Mouse (Mus musculus) cerebellum, adult 9-10 months (tissue): ENCODE results near the gene Spock2.
"Not testable (repeated sequence)": the region's sequence is repeated elsewhere in the genome, so short reads cannot be mapped to it uniquely, and the experiment has no call there.

ENCODE experiments used
- DNase-seq: peaks from one replicate; pipeline ENCODE4 v3.0.0; 2022

Gene Spock2

GRCm38 (mm10) chr10:60108321-60109111, 2.5 kb downstream of the Spock2 start:
- DNase-seq, result peak; percentile 83

DNA sequence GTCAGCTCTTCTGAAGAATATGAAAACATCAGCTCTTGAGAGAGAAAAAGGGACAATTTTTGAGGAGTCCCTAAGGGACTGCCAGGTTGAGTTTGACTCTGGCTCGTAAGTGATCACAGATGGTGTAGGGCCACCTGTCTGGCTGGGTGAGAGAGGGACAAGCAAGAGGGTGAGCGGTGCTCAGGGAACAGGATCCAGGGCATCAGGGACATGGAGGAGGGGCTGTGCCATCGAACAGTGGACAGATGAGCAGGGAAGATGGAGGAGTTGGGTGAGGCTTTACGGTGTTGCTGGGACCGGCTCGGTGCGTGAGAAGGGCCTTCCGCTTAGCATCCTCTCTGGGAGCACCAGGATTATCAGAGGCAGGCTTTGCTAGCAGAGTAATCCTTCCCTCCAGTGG, 3.3 kb downstream of the Spock2 start:
- peak; percentile 87 for DNase-seq

DNA sequence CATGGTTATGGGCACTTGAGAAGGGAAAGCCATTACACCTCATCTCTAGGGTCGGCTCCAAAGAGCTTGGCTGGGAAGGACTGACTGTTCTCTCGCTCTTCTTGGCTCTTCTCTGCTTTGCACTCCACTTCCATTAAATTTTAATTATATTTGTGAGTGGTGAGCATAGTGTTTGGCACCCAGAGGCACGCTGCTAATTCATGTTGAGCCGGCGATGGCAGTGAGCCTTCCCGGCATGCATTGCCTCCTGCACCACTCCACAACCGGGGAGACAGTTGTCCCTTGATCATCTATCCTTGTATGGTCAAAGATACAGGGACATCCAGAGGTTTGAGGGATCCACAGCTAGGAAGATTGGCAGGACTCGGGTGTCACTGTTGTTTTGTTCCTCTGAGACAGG, 4.0 kb downstream of the Spock2 start:
- peak; percentile 55 for DNase-seq

DNA sequence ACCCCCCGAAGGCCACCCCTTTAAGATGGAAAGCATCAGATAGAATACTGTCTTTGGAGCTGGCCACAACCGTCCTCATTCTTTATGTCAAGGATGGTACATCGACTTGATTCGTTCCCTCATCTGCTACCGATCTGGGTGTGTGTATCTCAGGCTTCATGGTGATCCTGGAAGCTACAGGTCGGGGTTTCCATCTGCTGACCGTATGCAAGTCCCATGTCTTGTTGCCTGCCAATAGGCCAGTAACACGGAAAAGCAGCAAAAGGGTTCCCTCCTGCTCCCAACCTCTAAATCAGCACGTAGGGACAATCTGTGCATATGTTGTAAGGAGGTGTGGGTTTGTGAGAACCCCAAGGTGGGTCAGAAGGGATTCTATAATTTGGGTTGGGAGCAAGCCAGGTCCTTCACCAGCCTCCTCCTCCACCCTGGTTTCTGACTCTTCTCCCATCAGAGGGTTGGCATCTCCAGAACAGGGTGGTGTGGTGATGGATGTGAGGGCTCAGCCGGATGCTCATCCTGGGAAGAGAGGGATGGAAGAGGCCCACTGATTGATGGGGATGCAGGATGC, 5.0 kb downstream of the Spock2 start:
- DNase-seq, result peak; percentile 58

- DNase-seq, result no peak
These were observed 8.1 kb downstream of the Spock2 start for GRCm38 (mm10) chr10:60113965-60114690.

DNA sequence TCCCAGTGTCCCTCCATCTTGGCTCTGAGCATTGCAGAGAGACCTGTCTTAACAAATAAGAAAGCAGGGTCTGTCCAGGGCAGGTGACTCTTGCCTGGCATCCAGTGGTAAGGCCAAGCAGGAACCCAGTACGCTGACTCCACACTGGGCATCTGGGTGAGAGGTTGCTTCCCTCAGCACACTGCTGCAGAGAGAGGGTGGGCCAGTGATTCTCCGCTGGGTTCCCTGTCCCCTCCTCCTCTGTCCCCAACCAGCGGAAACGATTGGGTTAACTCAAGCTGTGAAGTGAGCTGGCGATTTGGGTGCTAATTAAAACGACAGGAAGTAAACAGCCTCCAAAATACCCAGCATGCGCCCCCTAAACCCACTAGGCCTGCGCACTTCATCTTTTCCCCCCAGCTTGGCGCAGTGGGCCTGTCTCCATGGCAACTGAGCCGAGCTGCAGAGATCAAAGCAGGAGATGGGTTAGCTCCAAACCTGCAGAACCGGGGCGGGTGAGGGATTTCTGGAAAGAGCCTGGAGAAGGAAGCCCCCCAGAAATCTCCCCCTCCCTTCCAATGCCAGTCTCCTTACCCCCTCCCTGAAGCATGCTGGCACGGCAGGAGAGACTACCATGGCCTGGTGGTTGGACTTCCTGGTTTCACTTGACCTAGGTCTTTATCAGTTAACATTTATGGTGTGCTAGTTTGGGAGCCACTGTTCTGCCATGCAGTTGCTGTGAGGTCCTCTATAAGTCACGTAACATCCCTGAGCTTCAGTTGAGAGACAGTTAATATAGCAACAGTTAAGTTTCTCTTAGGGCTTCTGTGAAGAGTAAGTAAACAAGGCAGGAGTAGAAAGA, 9.5 kb downstream of the Spock2 start:
- peak; percentile 69 for DNase-seq

GRCm38 (mm10) chr10:60116997-60117396, 11.0 kb downstream of the Spock2 start:
- no peak for DNase-seq

GRCm38 (mm10) chr10:60118464-60118863, 12.4 kb downstream of the Spock2 start:
- DNase-seq, result no peak

GRCm38 (mm10) chr10:60120630-60121029, 14.6 kb downstream of the Spock2 start:
- no peak for DNase-seq

GRCm38 (mm10) chr10:60124078-60124477, 18.1 kb downstream of the Spock2 start:
- no peak for DNase-seq

DNA sequence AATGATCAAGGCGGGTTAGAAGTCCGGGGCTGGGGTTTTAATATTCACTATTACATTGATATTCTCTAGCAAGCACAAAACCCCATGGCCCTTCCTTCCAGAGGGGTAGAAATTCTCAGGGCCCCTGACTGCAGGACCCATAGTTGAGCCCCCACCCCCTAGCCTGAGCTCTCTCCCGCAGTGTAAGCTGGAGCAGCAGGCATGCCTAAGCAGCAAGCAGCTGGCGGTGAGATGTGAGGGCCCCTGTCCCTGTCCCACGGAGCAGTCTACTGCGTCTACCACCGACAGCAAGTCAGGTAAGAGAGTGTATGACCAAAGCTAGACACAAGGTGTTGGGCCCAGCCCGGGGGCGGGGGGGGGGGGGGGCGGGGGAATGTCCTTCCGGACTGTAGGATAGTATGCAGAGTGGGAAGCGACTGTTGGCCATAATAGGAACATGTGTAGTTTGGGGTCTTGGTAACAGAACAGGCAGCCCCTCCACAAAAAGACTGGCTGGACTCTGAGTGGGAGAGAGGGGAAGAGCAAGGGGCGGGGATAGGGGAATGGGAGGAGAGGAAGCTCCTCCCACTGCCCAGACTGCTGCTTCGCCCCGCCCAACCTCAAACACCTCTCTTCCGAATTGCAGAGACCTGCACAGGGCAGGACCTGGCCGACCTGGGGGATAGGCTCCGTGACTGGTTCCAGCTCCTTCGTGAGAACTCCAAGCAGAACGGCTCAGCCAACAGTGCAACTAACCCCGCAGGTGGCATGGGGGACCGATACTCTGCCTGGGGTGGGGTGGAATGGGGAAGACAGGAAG, 19.7 kb downstream of the Spock2 start:
- no peak for DNase-seq

DNA sequence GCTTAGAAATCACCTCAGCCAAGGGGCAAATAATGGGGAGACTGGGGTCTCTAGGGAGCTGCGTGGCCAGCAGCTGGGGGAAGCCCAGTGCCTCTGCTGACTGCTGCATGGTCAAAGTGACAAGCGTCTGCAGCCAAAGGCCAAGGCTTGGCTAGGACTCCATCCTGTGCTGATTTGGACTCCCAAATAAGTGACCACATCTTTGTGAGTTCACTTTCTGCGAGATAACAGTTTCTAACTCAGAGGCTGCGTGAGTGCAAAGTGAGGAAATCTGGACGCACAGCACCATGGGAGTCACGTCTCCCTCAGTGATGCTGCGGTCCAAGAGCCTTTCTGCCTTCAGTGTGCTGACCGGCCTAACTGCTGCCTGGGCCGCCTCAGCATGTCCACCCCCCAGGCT, 22.3 kb downstream of the Spock2 start:
- no peak for DNase-seq

DNA sequence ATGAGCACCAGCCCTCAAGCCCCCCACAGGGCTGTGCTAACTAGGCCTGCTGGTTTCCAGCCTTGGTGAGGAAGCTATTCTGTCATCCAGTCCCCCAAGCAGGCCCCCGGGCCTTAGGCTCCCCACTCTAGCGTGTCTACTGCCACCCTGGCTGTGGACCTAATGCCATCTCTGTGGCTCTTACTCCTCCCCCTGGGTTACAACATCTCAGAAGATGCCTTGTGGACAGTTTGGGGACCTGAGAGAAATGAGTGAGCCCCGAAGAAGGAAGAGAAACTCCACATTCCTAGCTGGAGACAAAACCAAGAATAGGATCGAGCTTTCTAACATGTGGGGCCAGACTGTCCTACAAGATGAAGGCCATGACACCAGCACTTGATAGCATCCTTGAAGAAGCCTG, 24.5 kb downstream of the Spock2 start:
- no peak for DNase-seq

DNA sequence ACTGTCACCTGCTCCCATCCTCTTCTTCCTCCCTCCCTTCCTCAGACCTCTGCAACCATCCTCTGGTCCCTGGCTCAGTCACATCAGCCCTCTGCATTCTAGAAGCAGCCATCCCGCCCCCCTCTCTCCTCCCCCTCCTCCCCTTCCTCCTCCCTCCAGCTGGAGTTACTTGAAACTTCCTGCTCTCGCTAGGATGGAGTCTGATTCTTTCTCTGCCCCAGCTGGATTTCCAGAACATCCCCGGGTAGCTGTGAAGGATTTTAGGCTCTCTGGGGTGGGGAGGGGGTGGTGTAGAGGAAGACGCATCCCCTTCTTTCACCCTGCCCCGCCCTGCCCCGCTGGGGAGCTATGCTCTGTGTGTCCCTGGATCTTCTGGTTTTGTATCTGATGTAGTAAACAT, 27.5 kb downstream of the Spock2 start:
- DNase-seq, result no peak

- no peak for DNase-seq
These were observed 28.2 kb downstream of the Spock2 start for GRCm38 (mm10) chr10:60134201-60134600.

DNA sequence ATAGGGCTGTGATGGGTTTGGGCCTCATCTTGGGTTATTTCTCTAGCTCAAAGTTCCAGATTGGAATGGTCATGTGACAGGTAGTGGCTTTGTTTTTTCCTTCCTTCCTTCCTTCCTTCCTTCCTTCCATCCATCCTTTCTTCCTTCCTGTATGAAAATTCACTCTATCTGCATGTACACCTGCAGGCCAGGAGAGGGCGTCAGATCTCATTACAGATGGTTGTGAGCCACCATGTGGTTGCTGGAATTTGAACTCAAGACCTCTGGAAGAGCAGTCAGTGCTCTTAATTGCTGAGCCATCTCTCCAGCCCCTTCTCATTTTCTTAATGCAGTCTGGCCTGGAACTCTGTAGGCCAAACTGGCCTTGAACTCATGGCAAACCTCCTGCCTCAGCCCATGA, 30.0 kb downstream of the Spock2 start:
- DNase-seq, result not testable (repeated sequence)

DNA sequence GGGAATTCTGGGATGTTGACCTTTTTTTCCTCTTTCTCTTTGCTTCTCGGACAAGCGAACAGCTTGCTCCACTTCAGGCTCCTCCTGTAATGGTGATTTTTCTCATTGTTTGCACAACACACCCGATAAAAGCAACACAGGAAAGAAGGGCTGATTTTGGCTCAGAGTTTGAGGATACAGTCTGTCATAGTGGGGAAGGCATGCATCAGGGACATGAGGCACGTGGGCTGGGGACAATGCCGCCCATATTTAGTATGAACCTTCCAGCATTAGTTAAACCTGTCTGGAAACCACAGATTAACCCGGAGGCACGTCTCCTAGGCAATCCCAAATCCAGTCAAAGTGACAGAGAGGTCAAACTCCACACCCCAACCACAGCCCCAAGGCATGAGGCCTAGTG, 30.9 kb downstream of the Spock2 start:
- no peak for DNase-seq

- DNase-seq, result no peak
These were observed 32.7 kb downstream of the Spock2 start for GRCm38 (mm10) chr10:60138680-60139079.

GRCm38 (mm10) chr10:60140751-60141150, 34.7 kb downstream of the Spock2 start:
- DNase-seq, result no peak

DNA sequence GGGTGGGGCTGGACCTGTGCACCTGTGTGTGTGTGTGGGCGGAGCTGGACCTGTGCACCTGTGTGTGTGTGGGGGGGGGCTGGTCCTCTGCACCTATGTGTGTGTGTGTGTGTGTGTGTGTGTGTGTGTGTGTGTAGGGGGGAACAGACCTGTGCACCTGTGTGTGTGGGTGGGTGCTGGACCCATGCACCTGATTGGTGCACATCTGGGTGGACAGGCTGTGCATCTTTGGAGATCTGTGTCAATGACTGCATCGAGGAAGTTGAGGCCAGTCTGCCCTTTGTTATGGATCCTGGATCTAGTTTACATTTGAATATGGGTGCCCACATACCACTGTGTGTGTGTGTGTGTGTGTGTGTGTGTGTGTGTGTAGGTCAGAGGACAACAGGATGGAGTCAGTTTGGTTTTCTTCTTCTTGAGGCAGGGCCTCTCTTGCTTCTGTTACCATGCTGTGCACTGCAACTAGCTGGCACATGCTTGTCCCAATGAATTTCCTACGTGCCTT, 35.7 kb downstream of the Spock2 start:
- DNase-seq, result no peak

DNA sequence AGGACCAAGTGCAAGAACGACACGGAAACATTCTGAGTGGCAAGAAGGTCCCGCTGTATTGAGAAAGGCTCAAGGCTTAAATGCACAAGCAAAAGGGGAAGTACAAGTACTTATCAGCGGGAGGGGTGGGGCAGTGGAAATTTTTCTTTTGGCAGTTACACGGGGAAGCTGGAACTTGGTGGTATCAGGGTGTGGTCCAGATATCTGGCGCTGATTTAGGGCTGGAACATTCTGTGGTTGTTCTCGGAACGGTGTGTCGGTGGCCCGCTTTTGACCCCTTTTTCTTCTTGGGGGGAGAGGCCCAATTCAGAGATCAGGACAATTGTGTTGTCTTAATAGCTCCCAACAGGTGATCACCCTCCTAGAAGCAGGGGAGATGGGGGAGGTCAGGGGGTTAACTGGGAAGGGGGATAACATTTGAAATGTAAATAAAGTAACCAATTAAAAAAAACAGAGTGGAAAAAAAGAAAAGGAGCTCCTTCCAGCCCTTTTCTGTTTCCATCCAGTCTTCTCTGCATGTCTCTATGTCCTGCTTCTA, 41.6 kb downstream of the Spock2 start:
- DNase-seq, result not testable (repeated sequence)

- peak; percentile 77 for DNase-seq
These were observed 42.1 kb downstream of the Spock2 start for GRCm38 (mm10) chr10:60148087-60148486.
